Mouse (Mus musculus) E14TG2a.4 (cell line): ENCODE measurements at regions not wholly inside any gene's neighbourhood (a gene's known extent, or its start where the extent isn't known, plus 50 kb on each side); places are given as distances from the start of the nearest gene placed in this dataset.

ENCODE experiments used
- H3K27me3 ChIP-seq: 2 replicates; pipeline ENCODE4 v1.6.1; 2014; ENCODE audit warnings: low read length, control low read depth; ENCODE audit not compliant: insufficient read depth
- H3K36me3 ChIP-seq: 2 replicates; pipeline ENCODE4 v1.6.1; 2014; ENCODE audit warnings: low read length, control low read depth; ENCODE audit not compliant: insufficient read depth
- H3K4me1 ChIP-seq: replicated peaks from 2 replicates; pipeline ENCODE4 v1.6.1; 2014; ENCODE audit warnings: low read depth, low read length, control low read depth
- H3K4me3 ChIP-seq: replicated peaks from 2 replicates; pipeline ENCODE4 v1.5.1; 2014; ENCODE audit warnings: mild to moderate bottlenecking, low read length
- H3K9me3 ChIP-seq: 2 replicates; pipeline ENCODE4 v1.6.1; 2014; ENCODE audit warnings: low read length, control low read depth
- CTCF ChIP-seq: conservative IDR thresholded peaks from 2 replicates; pipeline ENCODE4 v1.5.1; 2014; ENCODE audit warnings: low read length
- NANOG ChIP-seq: IDR thresholded peaks from 2 replicates; pipeline ENCODE4 v1.6.1; 2014; ENCODE audit warnings: borderline replicate concordance, low read length, mixed read lengths
- POU5F1 ChIP-seq: IDR thresholded peaks from 2 replicates; pipeline ENCODE4 v1.6.1; 2014; ENCODE audit warnings: low read length, borderline replicate concordance

GRCm38 (mm10) chr14:16901534-16902147 is 82.7 kb upstream of the Rarb start:
- no peak for TF ChIP-seq CTCF
- TF ChIP-seq NANOG = no peak
- TF ChIP-seq POU5F1 = no peak
- Histone ChIP-seq H3K4me3 (no peak overlapping the region), H3K36me3 (no peaks in the 10 kb centered on the region), H3K4me1 (no peaks in the 10 kb centered on the region), H3K9me3 (no peaks in the 10 kb centered on the region), H3K27me3 (no peaks in the 10 kb centered on the region)

- no peaks in the 10 kb centered on the region for H3K27me3 ChIP-seq
- no peaks in the 10 kb centered on the region for H3K9me3 ChIP-seq
- H3K36me3 ChIP-seq = no peaks in the 10 kb centered on the region
- TF ChIP-seq POU5F1 (no peak), NANOG (no peak)
- H3K4me3 ChIP-seq = no peak overlapping the region
- no peaks in the 10 kb centered on the region for H3K4me1 ChIP-seq
Observed at GRCm38 (mm10) chr14:16897747-16898544, 79.0 kb upstream of the Rarb start.

- no peaks in the 10 kb centered on the region for H3K36me3 ChIP-seq
- TF ChIP-seq CTCF (no peak), NANOG (no peak)
- no peaks in the 10 kb centered on the region for H3K9me3 ChIP-seq
- H3K4me1 ChIP-seq = no peaks in the 10 kb centered on the region
- H3K27me3 ChIP-seq = no peaks in the 10 kb centered on the region
- no peak overlapping the region for H3K4me3 ChIP-seq
Observed at GRCm38 (mm10) chr14:16896974-16897373, 78.0 kb upstream of the Rarb start.

GRCm38 (mm10) chr14:16881249-16881648 is 62.3 kb upstream of the Rarb start:
- Histone ChIP-seq H3K27me3 (no peaks in the 10 kb centered on the region), H3K36me3 (no peaks in the 10 kb centered on the region), H3K4me1 (no peaks in the 10 kb centered on the region), H3K4me3 (no peak overlapping the region), H3K9me3 (peaks cover 4% of the 10 kb centered on the region; the same call in 1 of the 2 replicates)
- TF ChIP-seq POU5F1 = no peak

GRCm38 (mm10) chr14:16869221-16869620 is 50.3 kb upstream of the Rarb start:
- Histone ChIP-seq H3K27me3 (no peaks in the 10 kb centered on the region), H3K4me1 (no peaks in the 10 kb centered on the region), H3K4me3 (no peak overlapping the region), H3K9me3 (no peaks in the 10 kb centered on the region), H3K36me3 (no peaks in the 10 kb centered on the region)
- TF ChIP-seq NANOG (no peak), POU5F1 (no peak), CTCF (no peak)
